Mouse (Mus musculus) urinary bladder, postnatal 25 days (tissue): ENCODE data around the gene Lrrtm3.

Experiments
- DNase-seq: peaks from one replicate; pipeline ENCODE4 v3.0.0; 2022; ENCODE audit warnings: low spot score

Gene Lrrtm3

DNA sequence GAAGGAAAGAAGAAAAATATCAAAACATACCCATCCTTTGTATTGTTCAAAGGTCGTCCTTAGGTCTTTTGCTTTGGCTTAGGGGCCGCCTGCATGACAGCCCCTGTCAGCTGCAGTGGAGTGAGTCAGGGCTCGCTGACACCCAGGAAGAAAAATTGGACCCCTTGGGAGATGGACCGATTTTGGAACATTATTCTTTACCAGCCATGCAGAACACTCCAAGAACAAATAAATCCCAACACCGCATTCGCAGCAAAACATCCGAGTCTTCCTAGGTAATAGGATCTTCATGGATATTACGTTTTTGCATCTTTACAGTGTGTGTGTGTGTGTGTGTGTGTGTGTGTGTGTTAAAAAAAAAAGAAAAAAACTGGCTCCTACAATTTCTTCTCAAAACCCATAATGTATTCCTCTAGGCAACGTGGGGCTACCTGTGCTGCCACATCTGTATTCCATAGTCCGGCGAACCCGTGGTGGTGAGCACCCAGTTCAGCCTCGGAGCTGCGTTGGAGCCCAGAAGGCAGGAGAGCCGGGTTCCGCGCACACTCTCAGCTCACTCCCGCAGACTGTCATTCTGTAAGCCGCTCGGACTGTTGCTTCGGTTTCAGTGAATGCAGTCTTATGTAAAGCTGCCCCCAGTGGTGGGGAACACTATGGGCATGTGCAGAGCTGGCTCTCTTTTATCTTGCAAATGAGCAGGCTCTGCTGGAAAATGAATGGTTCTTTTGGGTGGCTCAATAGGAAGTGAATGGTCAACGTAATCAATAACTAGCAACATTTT is at the start of gene Lrrtm3:
TSS of gene Lrrtm3 (minus strand) at position 598 of the 781 bp plus-strand sequence.
- no peak for DNase-seq

DNA sequence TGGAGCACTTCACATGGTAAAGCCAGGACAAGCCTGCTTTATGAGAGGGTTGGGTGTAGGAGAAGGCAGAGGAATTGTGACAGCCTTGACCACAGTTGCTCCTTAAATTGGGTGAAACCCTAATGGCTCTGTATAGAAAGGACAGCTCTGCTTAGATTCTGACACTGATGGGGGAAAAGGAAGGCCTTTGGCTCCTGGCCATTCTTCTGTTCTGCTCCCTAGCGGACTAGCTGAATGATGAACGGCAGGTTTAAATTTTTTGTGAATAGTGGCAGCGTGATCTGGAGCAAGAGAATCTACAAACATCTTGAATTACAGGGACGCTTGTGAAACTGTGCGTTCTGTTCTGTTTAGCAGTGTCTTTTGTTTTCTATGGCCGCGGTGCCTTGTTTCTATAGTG is 45.4 kb upstream of the Lrrtm3 start:
- no peak for DNase-seq

DNA sequence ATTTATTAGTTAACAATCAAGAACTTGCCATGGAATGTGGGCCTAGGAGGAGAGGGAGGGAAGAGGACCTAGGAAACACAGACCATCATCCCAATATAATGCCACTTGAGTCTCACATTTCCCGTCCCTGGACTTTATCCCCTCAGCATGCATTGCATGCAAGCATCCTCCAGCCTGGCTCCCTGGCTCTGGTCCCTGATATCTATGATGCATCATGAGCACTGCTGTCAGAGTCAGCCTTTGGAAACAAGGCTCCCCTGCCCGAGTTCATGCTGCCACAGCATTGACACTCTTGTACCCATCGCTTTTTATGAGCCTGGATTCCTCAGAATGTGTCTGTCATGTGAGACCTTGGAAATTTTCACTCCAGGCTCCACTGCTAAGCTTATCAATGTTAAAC is 43.4 kb upstream of the Lrrtm3 start:
- no peak for DNase-seq

DNA sequence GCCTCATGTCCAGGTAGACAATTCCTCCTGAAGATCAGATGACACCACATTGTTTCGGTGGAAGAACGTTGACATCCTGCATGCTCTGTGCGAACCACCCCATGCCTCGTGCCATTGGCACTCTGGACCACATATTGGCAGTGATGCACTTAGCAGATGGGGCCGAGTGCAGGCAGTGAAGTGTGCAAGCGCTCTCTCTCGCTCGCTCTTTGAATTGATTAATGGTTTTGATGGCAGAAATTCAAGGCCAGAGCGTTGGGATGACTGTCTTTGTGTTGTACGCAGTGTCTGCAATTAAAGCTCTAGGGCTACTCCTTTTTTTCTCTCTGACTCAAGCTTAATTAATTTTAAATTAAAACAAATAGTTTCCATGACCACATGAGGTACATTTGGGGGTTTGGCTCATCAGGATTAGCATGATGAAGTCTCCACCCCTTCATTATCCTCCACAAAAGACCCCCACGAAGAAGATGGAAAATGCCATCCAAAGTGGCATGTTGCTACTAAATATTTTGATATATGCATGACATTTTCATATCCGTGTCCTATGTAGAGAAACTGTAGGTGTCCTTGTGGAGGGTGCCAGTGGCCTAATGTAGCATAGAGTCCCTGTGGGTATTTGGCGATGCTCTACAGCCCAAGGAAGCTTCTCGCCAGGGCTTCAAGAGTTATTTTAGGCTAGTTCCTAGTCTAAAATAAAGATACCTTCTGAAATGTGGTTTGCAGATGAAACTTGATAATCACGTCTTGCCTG is 40.5 kb upstream of the Lrrtm3 start:
- DNase-seq = no peak

DNA sequence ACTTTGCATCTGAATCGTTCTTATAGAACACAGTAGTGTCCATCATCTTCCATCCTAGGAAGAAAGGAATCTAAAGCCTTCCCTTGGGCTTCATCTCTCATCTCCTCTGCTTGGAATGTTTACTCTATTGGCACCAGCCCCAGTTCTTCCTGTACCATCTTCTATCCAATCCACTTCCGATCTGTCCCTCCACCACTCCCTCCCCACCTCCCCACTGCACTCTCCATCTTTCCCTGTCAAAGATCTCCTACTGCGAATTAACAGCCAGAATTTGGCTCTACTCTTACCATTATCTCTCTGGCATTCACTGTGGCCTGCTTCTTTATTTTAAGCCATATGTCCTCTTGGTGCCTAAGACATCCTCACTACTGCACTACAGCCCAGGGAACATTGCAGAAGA is 28.8 kb upstream of the Lrrtm3 start:
- no peak for DNase-seq

DNA sequence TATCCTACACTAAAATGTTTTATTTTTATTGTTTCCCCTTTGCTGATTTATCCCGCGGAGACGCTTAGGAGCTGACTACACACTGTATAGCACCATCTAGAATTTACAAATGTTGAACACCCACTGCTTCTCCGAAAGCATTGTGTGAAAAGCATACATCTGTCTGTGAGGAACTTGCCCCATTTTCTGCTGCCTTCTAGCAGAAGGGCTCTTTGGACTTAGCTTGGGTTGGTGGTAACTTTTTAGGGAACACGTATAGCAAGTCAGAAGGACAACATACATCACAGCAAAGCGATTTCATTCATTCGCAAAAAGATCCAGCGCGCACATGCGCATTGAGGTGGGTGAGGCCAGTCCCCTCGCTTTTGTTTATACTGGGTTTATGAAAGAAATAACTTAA is 25.2 kb upstream of the Lrrtm3 start:
- DNase-seq = no peak

DNA sequence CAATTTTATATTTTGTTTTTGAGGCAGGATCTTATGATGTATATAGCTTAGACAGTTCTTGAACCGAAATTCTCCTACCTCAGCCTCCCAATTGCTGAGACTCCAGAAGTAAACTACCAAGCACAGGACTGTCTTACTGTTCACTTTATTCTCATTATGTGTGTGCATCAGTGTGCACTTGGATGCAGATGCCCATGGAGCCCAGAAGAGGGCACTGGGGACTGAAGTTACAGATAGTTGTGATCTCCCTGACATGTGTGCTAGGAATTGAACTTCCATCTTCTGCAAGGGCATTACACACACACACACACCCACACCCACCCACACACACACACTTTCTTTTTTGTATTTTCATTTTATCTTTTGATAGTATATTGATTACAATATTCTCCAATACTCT is 6.5 kb upstream of the Lrrtm3 start:
- no peak for DNase-seq

DNA sequence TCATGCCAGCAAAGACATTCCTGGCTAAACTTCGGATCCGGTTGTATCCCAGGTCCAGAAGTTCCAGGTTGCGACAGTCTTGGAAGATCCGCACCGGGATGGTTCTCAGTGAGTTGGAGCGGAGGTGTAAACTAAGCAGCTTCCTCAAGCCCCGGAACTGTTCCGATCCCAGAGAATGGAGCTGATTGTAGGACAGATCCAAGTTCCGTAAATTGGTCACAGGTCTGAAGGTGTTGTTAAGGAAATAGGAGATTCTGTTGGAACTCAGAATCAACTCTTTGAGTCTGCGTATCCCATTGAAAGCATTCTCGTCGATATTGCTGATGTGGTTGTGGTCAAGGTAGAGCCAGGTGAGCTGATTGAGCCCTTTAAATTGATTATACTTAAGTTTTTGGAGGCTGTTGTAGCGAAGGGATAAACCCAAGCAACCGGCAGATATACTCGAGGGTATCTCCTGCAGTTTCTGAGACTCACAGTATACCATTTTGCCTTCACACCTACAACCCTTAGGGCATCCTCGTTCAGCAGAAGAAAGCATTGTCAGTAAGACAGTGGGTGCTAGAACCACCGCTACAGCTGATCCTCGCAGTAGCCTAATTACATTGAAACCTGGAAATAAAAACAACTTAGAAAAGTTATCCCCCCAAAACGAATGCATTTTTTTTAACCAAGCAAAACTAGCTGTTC is 1.2 kb downstream of the Lrrtm3 start:
- no peak for DNase-seq

DNA sequence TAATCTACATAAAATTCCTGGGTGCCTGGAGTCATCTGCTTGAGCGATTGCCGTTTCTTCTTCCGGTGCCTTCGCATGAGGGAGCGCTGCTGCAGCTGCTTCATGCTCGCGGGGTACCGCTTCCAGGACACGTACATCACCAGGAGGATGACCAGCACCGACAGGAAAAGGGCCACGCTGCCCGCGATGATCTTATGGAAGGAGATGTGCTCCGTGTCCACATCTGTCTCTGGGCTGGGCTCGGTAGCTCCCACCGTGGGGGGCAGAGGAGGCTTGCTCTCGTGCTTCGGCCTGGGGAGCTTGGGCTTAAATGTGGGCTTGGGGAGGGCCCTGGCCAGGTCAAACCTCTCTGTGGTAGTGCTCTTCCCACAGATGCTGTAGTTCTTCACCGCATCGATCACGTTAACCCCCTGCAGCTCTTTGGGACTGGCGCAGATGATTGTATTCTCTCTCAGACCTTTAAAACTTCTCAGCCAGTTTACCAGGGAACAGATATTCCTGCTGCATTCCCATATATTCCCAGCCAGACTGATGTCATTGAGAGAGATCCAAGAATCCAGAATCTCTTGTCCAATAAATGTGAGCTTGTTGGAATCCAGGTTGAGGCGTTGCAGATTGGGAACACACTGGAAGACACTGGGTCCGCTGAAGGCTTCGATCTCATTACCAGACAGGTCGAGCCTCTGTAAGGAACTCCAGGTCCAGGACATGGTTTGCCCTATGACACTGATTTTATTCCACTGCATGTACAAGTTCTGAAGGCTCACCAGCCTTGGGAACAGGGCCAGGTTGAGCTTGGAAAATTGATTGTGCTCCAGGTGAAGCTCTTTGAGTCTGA is 1.9 kb downstream of the Lrrtm3 start:
- no peak for DNase-seq

DNA sequence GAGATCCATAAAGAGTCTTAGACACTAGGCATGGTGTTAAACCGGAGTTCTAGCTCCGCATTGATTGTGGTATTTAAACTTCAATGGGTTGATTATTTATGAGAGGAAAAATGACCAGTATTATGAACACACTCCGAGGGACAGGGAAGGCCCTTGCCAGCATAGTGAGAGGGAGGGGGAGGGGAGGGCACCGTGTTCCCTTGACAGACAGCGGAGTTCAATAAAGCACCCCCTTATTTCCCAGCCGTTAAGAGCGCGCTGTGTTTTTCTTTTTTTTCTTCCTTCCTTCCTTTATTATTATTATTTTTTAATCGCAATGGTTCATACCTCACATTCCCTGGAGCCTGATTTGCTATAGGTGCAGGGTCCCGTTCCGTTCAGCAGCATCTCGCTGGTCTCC is 2.6 kb downstream of the Lrrtm3 start:
- DNase-seq = no peak

DNA sequence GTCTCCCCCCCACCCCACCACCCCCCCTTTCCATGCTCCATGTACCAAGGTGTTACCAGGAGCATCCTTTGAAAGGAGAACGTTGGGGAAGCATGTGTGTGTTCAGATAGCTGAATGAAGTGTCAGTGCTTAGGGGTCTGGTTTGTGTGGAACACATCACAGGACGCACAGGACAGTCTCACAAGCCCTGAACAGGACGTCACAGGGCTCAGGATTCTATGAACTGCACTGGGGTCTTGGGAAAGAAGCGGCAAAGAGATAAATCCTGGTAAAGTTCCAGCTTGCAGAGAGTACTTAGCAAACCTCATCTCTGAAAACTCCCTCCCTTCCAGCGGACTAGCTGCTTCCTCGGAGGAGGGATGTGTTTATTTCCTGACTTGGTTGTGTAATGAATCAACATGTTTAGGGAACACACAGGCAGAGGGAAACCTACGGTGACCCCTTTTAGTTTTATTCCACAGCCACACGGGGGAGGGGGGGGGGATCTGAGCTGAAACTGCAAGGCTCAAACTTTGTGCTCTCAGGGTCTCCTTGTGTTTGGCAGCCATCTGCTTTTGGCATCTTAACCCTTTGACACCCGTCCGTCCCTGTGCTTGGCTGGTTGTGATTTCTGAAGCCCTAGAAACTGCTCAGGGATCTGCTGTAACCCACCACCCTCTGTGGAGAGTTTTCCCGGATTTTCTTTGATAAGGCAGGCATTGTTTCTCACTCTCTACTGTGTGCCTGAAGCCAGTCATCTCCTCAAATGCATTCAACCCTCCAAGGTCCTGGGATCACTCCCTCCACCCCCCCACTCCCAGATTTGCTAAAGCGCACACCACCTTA is 3.3 kb downstream of the Lrrtm3 start:
- DNase-seq = no peak

DNA sequence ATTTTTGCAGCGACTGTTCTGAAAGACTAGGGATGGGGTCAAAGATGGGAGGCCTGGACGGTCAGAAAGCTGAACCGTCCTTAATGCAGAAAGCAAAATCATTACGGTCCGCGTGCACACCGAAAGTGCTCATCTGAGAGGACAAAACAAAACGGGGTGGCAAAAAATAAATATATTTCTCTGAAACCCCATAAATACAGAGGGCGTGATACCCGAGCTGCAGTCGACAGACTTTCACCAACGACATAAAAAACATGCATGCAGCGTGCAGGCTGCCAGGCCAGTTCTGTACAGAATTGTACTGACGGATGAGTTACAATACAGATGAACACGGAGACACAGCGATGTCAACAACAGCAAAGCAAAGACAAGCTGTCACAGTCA is 3.9 kb downstream of the Lrrtm3 start:
- no peak for DNase-seq

DNA sequence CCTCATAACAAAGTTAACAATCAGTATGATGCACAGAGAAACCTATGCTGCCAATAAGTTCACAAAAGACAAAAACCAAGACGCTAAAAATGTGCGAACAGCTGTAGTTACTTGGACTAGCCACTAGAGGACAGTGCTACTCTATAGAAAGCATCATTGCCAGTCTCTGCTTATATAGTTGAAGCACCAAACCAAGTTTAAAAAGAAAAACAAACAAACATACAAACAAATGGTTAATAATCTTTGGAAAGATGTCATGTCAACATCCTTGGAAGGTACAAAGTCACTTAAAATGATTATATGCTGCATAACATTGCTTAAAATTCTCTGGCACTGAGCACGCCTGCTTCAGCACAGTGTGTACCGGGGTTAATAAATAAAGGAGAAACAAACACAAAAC is 5.6 kb downstream of the Lrrtm3 start:
- DNase-seq = no peak

DNA sequence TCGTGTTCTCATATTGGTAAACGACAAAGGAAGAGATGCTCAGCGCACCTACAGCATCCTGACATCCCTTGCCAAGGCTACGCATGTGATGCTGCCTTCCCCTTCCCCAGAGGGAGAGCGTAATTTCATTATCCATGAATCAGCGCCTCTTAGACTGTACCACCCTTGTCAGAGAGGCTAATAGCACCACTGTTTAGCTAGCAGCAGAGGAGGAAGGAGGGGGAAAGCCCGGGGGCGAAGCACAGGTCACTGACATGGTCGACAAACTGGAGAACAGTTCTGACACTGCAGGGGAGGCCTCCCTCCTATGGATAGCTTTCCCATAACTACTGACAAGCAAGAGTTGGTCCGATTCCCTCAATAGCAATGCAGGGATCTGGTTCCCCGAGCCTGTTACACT is 6.3 kb downstream of the Lrrtm3 start:
- no peak for DNase-seq

DNA sequence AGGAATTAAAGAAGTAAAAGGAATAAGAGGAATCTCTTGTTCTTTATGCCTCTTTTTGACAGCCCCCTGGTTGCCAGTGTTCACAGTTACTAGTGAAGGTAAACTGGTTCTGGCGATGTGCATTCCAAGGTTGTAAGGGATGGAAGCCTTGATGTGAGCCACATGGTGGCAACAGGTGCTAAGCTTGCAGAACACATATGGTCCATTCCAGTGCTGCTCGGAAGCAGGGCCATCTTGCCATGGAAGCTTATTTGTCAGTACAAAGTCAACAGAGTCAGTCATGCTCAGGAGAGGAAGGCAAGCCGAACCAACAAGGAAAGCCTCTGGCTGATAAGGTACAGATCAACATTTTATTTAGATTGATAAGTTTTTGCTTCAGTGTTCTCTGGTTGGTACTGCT is 7.7 kb downstream of the Lrrtm3 start:
- no peak for DNase-seq

DNA sequence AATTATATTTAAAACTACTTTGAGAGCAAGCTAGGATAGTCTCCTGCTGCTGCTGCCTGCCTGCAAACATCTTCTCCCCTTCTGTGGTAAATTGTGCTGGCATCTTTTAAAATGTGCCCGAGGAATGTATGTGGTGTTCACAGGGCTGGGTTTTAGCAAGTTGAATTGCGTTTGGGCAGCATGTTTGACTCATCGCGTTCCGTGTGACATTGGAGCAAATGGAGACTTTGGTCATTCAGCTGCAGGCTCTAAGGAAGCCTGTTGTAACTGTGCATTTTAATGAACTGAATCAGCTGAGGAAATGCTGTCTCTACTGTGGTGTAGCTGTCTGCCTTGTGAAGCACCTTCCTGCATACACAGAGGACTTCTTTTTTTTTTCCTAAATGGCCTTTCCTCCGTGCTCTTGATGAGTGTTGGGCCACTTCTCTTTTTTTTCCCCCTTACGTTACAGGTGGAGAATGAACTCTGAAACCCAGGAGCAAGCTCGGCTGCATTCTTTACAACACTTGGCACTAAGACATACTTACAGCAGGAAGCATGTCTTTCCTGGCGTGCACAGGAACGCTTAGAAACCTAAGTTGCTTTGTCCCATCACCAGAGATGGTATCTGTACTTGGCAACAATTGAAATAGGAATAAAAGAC is 13.5 kb downstream of the Lrrtm3 start:
- DNase-seq = no peak

DNA sequence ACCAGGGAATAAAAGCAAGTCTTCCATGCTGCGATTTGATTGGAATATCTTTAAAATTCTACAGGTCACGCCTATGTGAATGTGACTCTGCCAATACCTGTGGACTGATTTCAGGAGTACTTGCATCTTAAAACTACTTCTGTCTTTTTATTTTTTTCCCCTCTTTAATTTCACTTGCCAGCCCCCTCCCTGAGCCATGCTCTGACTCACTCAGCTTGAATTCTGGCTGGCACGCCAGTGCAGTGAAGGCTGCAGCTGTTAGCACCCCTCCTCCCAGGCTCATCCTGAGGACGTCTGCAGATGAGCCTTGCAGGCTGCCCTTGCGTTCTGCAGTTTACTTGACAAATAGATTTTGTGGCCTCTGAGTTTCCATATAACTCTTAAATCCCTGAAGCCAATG is 14.1 kb downstream of the Lrrtm3 start:
- no peak for DNase-seq

DNA sequence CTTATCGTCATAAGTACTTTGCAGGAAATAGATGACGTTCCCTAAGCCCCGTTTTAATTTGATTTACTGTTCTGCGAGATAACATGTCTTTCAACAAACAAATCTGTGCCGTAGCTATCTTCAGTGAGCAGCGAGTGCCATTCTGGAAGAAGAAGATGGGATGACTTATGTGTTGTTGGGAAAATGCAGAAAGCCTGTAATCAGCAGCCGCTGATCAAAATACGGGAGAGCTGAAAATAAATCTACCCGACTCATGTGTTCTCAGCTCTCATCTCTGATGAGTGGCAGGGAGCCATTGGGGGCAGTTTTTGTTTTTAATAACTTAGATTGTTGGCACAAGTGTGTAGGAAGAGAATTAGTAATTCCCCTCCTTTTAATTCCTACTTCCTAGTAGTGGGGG is 26.4 kb downstream of the Lrrtm3 start:
- DNase-seq = no peak

DNA sequence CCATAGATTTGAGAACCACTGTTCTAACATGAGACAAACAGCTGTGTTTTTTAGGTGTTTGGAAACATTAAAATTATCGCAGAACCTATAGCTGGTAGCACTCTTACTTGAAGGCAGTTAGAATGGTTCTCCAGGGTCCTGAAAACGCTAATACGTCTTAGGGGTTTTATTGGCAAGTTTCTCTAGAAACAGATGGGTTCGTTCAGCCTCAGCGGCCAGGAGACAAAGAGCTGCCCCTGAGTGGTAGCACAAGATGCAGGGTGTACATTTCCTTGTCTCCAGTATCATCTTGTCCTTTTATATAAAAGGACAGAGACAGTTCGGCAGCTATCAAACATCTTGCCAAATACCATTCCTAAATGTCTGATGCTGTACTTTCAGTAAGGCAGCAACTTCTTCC is 40.1 kb downstream of the Lrrtm3 start:
- DNase-seq = no peak

DNA sequence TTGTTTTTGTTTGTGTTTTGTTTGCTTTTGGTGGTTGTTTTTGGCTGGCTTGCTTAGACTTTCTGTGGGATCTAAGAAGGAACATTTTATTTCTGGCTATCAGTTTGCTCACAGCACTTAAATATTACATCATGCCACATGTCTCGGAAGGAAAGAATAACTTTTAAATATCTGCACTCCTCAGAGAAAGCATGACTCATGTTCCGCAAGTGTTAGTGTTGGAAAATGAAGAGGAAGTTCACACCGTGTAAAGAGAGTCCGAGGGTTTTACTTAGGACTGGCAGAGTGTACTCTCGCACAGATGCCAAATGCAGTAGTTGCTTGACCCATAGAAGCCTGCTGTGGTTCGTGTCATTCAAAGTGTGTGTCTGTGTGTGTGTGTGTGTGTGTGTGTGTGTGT is 40.9 kb downstream of the Lrrtm3 start:
- DNase-seq = no peak

DNA sequence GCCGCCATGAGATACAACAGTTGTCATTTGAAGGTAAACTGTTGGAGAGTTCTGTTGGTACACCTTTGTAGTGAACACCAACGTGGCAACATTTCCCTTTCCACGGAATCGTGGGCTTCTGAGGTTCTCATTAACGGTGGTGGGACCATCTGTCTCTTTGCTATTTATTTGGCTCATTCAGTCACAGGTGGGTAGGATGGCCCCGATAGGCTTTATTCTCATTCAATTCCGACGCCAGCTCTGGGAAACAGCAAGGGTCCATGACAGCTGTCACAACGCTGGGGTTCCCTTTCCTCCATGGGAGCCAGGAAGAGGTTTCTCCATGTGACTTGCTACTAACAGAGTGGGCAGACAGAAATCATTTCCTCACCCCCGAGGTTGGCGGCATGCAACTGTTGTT is 48.2 kb downstream of the Lrrtm3 start:
- DNase-seq = no peak
